Mouse (Mus musculus) adrenal gland, postnatal 4 days (tissue): Measurements from ENCODE around the gene Sestd1. TPM values are rescaled to one million over a fixed set of nuclear protein-coding genes. Genes with fewer than 3 reads are reported as not detected.

Source experiments
- DNase-seq, 2 experiments: peaks; one replicate each; pipeline ENCODE4 v3.0.0; 2021 to 2022; ENCODE audit warnings: low spot score in 2 of 2, mixed read lengths in 2 of 2
- total RNA-seq, 2 experiments: library from RNA; stranded (reverse); gene quantifications; 2 replicates each; pipeline ENCODE4 v1.2.3; 2021

The Sestd1 gene
- total RNA-seq, 2 experiments from 2014 or later, result 21.6 to 29.8 TPM

GRCm38 (mm10) chr2:77146291-77146690 is 134.1 kb downstream of the Sestd1 start:
- DNase-seq, result no peak

GRCm38 (mm10) chr2:77143536-77143935 is 136.9 kb downstream of the Sestd1 start:
- DNase-seq, result no peak

GRCm38 (mm10) chr2:77138879-77139278 is 141.5 kb downstream of the Sestd1 start:
- DNase-seq, result no peak

- DNase-seq, result no peak
Measured at GRCm38 (mm10) chr2:77134906-77135305, 145.5 kb downstream of the Sestd1 start.

GRCm38 (mm10) chr2:77133407-77133806 is 147.0 kb downstream of the Sestd1 start:
- no peak for DNase-seq

Other genes with a start within 250 kb of the Sestd1 start
- 10 to 100 TPM; 19.3 to 21.7 TPM for gene Ccdc141, start 110.0 kb downstream of the Sestd1 start, total RNA-seq